Mouse (Mus musculus) liver, adult 2 months (tissue): ENCODE data around the gene Rhod.

Source experiments
- CTCF ChIP-seq: fragments of 200-500 bp; IDR thresholded peaks from 2 replicates; pipeline ENCODE4 v1.5.1; 2011; ENCODE audit warnings: low read depth, low read length, control low read depth
- POLR2A ChIP-seq: fragments of 200-500 bp; IDR thresholded peaks from 2 replicates; pipeline ENCODE4 v1.6.1; 2011; ENCODE audit warnings: low read length, control low read depth; ENCODE audit not compliant: insufficient read depth; ENCODE audit errors: extremely low read depth

DNA sequence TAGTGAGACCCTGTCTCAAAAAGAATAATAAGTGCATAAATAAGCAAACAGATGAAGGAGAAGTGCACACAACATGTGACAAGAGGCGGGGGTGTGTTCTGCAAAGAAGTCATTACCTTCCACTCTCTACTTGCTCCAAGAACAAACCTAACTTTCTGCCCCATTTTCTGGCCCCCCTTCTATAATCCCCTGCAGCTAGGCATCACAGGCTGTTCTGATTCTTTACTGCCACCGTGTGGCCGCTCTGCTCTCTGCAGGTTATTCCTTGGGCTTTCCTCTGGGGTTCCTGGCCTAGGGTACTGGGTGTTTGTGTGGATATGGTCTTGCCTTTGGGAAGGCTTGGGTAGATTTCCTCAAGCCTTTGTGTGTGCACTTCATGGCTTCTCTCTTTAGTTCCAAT, 3.2 kb upstream of the Rhod start:
- TF ChIP-seq POLR2A (no peak), CTCF (peak; percentile 85)
